Mouse (Mus musculus): ENCODE results near the gene Sh3pxd2a.

Gene Sh3pxd2a

DNA sequence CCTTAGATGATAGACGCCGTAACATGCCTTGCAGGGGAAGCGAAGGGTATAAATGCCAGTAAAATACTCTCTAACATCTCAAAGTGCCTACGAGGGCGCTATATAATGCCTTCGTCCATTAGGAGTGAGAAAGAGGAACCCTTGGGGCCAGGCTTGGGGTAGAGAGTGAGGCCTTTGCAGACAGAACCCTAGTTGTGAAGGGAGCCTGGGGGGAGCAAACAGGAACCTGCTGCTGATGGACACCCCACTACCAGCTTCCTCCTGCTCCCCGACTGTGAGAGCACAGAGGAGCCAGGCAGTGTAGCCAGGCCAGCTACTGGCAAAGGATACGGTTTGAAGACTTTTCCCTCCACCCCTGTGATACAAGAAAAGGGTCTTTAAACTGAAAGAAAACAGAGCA is 200.6 kb downstream of the Sh3pxd2a start:
- DNase-seq = no peak

GRCm38 (mm10) chr19:47261196-47261595 is 203.0 kb downstream of the Sh3pxd2a start:
- DNase-seq = no peak

GRCm38 (mm10) chr19:47259581-47259980 is 204.6 kb downstream of the Sh3pxd2a start:
- no peak for DNase-seq

DNA sequence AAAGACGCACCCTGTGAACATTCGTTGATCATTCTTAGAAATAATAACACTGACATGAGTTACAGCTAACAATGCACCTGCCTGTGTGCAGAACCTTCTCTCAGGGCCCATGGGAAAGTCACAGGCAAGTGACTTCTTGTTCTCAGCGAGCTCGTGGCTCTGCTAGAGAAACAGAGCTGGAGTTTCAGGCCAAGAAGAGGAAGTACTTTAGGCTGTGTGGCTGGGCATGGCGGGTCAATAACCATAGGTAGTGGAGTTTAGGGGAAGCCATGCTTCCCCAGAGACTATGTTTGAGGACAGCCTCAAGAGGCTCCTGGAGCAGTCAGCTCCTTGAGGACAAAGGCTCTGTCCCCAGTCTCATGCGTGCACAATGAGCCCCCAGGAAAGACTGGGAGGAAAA is 208.3 kb downstream of the Sh3pxd2a start:
- DNase-seq = no peak

- no peak for DNase-seq
These were observed 209.2 kb downstream of the Sh3pxd2a start for GRCm38 (mm10) chr19:47255036-47255435.

- peak; percentile 42 for DNase-seq
These were observed 211.1 kb downstream of the Sh3pxd2a start for GRCm38 (mm10) chr19:47253053-47253628.

- DNase-seq = no peak
These were observed 213.3 kb downstream of the Sh3pxd2a start for GRCm38 (mm10) chr19:47250931-47251330.

- no peak for DNase-seq
These were observed 215.2 kb downstream of the Sh3pxd2a start for GRCm38 (mm10) chr19:47248906-47249568.

- no peak for DNase-seq
These were observed 215.9 kb downstream of the Sh3pxd2a start for GRCm38 (mm10) chr19:47248296-47248695.

GRCm38 (mm10) chr19:47247791-47248190 is 216.4 kb downstream of the Sh3pxd2a start:
- no peak for DNase-seq

GRCm38 (mm10) chr19:47245512-47245911 is 218.7 kb downstream of the Sh3pxd2a start:
- no peak for DNase-seq

- DNase-seq = no peak
These were observed 222.0 kb downstream of the Sh3pxd2a start for GRCm38 (mm10) chr19:47242227-47242626.

DNA sequence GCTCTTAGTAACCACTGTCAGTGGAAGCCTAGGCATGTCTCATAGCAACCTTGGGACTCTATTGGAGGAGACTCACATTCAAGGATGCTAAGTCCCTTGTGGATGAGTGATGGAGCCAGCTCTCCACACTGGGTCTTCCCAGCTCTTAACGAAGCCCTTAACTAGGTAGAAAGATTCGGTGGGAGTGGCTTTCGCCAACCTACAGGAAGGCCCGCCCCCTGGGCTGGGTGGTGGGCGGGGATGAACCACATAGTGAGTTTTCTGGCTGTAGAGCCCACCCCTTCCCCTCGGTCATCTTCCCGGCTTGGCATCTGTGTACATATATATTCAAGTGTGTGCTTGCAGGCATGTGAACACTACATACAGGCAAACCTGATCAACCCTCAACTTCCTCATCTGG is 223.2 kb downstream of the Sh3pxd2a start:
- DNase-seq = no peak

DNA sequence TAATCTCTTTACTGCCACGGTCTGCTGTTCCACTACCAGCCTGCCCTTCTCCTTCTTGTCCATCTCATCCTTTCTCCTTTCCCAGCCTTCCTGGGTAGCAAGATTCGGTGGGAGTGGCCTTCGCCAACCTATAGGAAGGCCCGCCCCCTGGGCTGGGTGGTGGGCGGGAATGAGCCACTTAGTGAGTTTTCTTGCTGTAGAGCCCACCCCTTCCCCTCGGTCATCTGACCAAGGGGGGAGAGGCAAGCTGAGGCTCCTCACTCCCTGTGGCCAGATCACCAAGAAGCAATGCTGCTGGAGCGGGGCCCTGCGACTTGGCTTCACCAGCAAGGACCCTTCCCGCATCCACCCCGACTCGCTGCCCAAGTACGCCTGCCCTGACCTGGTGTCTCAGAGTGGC is 224.1 kb downstream of the Sh3pxd2a start:
- DNase-seq = no peak

GRCm38 (mm10) chr19:47233087-47233486 is 231.1 kb downstream of the Sh3pxd2a start:
- no peak for DNase-seq

DNA sequence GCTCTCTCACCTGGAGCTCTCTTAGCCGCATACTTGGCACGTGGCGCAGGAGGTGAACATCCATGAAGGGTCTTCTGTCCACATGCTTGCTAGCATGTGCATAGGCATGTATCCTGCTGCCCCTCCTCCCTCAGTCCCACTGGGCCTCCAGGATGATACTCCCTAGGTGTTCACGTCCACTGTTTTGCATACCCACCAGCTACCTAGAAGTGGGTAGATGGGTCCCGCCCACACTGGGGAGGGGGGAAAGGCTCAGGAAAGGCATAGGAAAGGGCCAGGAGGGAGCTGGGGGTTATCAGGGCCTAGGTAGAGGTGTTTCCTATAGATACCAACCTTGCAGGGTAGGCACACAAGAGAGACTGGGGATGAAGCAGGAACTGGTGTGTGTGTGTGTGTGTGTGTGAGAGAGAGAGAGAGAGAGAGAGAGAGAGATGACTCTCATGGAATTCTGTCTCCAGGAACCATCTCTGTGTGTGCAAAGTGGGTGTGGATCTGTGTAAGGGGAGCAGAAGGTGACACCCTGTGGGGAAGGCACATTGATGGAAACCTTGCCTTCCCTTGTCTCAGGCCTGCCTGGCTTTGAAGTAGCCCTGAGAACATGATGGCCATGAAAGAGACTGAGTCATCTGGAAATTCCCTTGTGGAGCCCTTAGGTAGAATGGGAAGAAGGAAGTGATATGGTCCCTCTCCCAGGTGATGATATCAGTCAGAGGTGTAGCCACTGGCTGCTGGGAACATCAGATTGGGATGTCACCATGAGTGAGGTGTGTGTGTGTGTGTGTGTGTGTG is 231.9 kb downstream of the Sh3pxd2a start:
- DNase-seq = no peak

- DNase-seq = no peak
These were observed 232.8 kb downstream of the Sh3pxd2a start for GRCm38 (mm10) chr19:47231389-47231788.

- no peak for DNase-seq
These were observed 233.5 kb downstream of the Sh3pxd2a start for GRCm38 (mm10) chr19:47230682-47231081.

GRCm38 (mm10) chr19:47230082-47230481 is 234.1 kb downstream of the Sh3pxd2a start:
- DNase-seq = no peak

- DNase-seq = no peak
These were observed 234.7 kb downstream of the Sh3pxd2a start for GRCm38 (mm10) chr19:47229461-47229860.

GRCm38 (mm10) chr19:47228725-47229252 is 235.4 kb downstream of the Sh3pxd2a start:
- DNase-seq = no peak

DNA sequence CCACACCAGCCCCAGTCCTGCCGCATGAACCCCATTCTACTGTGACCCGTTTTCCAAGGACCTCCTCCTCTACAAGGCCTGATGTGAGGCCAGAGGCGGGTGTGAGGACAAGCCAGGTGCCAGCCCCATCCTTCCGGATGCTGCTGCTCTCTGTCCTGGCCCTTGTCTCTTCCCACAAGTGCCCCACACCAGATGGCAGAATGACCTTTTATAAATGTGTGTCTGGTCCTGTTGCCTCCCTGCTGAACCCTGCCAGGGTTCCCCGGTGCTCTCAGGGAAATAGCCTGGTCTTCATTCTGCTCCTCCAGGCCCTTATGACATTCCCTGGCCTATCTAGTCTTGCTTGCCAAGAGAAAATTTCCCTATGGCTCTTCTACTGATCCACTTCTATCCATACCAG is 238.4 kb downstream of the Sh3pxd2a start:
- DNase-seq = no peak

- no peak for DNase-seq
These were observed 239.5 kb downstream of the Sh3pxd2a start for GRCm38 (mm10) chr19:47224743-47225142.
